Mouse (Mus musculus): ENCODE results near the gene Tbc1d24.

Gene Tbc1d24

DNA sequence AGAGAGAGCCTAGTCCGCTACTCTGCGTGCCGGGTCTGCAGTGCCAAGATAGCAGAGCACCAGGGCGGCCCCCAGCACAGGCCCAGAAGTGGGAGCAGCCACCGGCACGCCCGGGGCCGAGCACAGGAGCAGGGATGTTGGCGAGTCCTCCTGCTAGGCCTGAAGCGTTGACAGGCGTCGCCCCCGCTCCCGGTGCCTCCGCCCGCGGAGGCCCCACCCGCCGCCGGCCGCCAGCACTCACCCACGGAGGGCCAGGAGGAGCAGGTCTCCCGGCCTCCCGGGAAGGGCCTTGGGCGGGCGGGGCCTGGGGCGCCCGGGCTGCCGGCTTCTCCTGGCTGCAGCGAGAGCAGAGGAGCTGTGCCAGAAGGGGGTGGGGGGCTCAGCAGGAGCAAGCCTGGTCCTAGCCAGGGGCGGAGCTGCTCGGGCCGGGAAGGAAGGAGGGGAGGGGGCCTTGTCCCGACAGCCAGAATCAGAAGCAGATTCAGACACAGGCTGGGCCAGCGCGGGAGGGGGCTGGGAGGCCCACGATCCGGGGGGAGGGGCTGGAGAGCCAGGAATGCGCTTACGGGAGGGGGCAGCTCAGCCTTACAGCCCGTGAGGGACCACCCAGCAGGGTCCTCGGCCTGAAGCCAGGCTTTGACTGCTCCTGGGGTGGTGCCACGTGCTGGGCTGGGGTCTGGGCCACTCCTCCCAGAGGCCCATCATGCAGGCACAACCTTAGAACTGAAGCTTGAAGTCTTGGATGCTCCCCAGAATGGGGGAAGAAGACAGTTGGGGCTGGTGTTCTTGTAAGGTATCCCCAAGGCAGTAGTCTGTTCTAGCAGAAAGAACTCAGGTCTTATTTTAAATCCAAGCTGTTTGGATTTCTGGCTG, 3.9 kb upstream of the Tbc1d24 start, which contains the start of gene Ntn3:
Gene Ntn3 (minus strand): TSS at position 489 of the 873 bp plus-strand sequence.
- peak; percentile 62 for DNase-seq

DNA sequence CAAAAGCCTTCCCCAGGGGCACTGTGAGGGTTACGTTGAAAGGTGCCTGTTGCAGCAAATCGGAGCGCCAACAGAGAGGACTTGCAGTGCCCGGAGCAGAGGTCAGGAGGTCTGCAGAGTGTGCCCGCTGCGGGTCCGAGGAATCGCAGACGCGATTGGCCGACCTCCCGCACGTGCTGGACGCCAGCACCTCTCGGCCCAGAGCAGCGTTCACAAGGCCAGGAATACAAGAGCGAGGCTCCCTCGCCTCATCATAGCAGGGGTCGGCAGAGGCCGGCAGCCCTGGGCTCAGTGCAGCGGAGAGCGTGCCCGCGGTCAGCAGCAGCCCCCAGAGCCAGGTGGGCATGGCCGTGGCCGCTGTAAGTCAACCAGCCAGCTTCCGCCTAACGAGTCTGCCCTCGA, 3.3 kb upstream of the Tbc1d24 start:
- no peak for DNase-seq

DNA sequence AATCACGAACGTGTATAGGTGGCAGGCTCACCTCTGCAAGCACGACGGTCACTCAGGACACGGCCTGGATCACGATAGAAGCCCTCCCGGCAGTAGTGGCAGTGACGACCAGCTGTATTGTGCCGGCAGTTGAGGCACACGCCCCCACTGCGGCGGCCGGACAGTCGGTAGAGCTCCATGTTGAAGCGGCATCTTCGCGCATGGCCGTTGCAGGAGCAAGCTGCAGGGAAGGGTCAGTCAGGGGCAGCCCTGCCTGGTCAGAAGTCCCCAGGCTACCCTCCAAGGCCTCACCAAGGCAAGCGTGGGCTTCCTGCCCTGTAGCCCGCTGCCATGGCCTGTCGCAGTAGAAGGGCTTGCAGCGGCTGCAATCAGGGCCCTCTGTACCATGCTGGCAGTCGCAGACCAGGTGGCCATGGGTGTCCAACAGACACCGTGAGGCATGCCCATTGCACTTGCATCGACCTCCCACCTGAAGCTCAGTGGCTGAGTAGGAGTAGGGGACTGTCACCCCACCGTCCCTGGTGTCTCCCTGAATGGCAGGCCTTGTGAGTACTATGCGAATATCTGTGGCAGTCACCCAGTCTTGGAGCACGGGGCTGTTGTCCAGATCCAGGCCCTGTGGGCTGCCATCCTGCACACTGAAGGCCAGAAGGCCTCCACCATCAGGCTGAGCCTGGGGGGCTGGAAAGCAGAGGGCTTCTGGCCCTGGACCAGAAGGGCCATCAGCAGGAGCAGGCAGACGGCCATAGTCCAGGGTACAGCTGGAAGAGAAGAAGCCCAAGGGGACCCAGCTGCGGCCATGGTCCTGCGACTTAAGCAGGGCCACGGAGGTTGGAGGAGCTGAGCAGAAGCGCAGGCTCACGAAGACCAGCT, 2.6 kb upstream of the Tbc1d24 start:
- no peak for DNase-seq

DNA sequence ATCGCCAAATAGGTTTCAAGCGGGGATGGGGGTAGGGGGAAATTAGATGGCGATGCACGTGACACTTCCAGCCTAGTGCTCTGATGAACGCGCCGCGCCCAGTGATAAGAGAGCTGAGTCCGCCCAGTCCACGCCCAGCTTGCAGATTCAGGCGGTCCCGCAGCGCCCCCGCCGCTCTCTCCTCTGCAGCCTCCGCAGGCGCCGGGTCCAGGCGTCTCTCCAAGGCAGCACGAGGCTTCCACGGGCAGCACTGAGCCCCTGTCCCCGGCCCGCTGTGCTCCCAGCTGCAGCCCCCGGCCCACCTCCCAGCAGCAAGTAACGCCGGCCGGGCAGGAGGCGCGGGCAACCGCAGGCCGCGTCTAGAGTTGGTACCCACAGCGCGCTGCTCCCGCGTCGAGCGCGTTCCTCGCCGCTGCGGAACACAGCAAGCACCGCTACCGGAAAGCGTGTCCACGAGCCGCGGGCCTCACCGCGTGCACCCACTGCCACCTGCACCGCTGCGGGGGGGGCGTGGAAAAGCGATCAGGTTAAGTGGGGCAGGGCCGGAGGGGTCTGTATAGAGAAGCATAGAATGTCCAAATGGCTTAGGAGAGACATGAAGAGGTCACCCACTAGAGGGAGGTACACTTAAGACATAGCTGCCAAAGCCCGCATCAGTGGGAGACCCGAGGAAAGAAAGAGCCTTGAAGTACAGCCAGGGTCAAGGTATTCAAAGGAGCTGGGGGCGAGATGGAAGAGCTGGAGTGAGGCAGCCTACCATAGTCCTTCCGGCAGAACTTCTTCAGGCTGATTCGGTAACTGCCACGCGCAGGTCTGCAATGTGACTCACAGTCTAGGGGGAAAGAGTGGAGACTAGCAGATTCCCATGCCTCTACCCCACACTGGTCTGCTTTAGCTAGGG, 1.3 kb upstream of the Tbc1d24 start:
- DNase-seq, result peak; percentile 84

DNA sequence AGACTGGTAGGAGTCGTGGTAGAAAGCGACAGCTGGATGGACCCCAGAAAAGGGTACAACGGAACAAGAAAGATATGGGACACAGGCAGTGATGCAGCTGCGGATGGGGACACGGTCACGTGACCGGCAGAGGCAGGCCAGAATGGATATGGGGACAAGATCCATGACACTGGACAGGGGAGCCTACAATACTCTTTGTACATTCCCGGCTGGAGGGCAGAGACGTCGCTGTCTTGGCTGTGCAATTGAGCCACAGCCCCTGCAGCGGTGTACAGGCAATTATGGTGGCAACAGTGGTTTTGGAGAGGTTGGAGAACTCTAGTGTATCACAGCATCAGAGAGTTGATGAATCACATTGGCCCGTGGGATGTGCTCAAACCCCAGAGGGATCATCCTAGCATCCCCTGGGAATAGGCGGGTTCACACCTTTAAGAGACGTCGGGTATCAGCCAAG, 573 bp upstream of the Tbc1d24 start:
- no peak for DNase-seq

DNA sequence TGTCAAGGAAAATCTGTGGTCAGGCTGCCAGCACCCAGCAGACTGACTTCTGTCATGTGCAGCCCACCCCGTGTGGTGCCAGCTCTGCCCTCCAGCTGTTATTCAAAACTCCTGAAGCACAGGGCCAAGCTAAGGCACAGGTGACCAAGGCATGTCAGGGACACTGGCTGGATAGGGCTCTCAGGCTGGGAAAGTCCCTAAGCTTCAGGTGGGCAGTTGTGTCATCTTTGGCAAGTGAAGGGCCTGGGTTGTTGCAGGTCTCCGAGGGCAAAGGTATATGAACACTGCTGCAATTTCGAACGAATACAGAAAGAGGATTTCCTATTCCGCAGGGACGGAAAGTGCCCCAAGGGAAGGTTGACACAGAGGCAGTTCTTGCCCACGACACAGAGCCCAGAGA, 516 bp downstream of the Tbc1d24 start:
- no peak for DNase-seq

DNA sequence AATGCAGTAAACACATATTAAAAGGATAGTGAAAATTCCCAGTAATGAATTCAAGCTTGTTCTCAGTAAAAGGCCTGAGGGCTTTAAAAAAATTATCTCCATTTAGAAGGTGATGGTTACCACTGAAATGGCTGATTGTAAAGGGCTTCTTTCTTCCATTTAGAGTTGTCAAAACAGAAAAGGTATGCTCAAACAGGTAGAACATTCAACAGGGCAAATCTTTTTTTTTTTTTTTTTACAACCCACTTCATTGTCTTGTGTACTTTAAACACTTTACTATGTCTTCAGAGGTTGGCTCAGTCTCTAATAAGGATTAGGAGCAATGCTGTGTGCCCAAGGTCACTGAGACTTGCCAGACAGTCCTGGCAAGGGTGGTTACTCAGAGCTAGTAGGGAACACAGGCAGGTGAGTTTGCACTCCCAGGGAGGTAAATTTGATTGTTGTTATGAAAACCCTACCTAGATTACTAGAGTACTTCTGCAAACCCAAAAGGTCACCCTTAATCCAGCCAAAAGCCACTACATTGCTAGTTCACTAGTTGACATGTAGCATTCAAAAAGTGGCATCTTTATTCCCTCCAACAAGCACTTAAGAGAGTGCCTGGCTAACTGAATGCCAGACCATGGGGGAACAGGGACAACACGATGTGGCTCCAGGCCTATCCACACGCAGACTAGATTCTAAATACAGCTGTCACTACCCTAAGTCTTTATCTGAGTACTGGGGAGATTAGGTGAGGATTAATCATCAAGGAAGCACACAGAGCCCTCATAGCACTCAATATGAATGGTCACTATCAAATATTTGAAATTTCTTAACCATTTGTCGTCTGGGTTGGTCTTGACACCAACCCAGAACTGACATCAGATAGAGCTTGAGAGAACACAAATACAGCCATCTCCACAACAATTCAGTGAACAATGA, 1.5 kb downstream of the Tbc1d24 start:
- no peak for DNase-seq

DNA sequence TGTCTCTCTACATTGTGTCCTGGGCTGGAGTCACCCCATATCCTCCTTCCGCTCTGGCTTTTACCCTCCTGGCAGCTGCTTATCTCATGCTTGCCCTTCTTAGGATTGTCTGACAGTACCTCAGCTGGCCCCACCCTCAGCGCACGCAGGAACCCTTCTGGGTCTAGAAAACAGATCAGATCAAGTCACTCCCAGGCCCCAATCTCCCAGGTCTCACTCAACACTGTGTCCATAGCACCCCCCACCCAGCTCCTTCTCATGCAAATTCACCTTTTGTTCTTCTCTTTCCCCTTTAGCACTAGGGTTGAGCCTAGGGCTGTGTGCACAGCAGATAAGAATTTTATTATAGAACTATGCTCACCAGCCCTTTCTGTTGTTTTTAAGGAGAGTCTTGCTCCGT, 2.3 kb downstream of the Tbc1d24 start:
- no peak for DNase-seq

DNA sequence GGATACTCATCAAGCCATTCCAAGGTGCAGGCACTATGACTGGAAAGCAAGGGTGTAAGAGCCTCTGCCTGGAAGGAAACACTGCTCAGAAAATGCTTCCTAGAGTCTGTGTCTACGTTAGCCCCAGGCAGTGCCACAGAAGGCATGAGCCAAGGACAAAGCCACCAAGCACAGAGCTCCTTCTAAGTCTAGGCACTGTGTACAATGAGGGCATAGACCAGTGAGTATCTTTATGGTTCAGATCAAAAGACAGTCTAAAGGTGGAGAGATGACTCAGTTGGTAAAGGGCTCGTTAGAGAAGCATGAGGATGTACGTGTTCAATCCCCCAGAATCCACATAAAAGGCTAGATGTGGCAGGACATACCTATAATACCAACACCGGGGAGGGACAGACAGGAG, 4.3 kb downstream of the Tbc1d24 start:
- no peak for DNase-seq

DNA sequence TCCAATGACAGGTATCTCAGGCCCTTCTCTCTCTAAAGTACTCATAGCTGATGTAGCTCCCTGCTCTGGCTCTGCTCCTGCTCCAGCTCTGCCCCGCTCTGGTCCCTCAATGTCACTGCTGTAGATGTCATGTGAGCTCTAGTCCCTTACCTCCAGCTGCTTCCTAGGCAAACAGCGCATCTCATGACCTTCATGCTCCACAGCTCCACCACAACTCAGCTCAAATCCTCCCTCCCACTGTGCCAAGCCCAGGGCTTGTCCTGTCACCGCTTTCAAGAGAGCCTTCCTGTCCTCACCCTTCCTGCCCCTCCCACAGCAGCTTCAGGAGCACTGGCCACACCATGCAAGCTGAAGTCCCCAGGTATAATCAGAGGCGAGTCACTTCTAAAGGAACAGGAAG, 5.6 kb downstream of the Tbc1d24 start:
- no peak for DNase-seq

DNA sequence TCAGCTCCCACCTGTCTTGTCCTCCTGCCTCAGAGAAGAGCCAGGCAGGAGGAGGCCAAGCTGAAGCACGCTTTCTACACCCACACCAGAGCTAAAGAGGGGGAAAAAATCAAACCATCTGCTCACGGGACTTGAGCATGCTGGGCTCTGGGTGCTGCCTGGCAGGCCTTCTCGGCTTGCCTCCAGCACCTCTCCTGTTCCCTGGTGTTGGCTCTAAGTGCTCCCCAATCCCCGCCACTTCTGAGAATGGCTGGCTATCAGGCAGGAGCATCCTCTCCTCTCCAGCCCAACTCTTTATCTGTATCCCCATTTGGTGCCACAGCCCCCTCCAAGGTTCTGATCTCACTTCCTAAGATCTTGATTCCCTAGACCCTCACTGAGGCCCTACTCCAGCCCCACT, 6.1 kb downstream of the Tbc1d24 start:
- peak; percentile 72 for DNase-seq

DNA sequence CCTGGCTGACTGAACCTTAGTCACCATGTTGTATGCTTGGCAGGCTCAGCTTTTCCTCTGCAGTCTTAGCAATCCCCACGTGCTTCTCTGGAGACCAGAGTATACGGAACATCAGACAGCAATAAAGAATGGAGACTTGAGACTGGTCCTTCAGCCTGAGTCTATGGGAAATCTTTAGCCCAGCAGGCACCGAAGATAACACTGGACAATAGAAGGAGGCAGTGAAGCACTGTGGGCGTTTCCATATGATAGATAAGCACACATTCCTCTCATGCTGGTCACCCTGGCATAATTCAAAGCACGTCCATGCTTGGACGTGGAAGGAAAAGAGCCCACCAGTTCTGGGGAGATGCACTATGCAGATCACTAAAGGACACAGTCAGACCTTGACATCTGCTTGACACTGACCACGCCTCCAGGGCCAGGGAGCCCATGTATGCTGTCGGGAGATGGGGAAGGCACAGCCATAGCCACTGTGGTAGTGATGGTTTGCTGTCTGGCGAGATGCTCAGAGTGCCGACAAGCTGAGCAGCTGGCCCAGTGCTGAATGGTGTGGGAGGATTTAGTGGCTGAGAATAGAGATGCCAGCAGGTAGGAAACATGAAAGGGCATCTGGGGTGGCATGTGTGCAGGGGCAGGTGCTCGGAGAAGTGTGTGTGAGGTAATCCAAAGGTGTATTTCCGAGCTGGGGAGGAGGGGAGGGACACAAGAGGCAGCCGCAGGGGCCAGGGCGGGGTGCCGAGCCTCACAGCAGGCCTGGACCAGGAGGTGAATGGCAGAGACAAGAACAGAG, 8.1 kb downstream of the Tbc1d24 start:
- peak; percentile 59 for DNase-seq

DNA sequence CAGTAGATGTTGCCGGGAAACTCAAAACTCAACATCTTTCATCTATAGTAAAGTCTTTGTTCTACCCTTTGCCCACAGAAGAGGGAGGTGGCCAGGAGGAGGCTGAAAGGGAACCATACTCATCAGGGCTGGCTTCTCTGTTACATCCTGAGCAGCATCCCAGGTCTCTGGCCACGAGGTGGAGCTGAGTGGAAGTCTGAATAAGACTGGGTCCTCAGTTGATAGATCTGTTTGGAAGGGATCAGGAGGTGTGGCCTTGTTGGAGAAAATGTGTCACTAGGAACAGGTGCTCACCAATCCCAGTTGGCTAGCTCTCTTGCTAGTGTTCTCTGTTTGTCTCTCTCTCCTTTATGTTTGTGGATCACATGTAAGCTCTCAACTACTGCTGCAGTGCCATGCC, 10.0 kb downstream of the Tbc1d24 start:
- no peak for DNase-seq

DNA sequence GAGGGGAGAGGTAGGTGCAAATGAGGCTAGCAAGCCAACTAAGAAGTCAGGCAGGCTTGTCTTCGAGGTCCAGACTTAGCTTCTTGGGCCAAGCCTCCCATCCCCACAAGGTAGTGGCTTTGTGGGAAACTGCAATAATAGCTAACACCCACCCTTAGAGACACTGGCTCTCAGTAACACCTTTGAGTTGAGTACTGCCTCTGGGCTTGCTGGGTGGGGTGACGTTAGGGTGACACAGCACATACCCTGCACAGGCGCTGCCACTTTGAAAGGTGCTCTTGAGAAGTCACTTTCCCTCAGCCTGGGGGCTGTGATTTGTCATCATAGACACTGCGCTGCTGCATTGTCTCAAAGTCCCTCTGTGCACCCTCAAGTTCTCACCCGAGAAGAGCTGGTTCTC, 11.6 kb downstream of the Tbc1d24 start:
- DNase-seq, result no peak

DNA sequence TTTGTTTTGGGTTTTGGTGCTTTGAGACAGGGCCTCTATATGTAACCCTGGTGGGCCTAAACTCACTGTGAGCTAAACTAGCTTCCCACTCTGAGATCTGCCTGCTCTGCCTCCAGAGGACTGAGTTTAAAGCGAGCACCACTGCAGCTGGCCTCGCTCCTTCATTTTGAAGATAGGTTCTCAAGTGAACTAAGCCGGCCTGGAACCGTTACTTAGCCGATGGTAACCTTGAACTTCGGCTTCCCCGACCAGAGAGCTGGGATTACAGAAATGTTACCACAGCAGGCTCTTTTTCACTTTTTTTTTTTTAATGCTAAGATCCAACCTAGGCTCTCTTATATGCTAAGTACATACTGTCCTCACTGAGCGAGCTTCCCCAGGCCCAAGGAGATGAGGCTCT, 12.1 kb downstream of the Tbc1d24 start:
- no peak for DNase-seq

DNA sequence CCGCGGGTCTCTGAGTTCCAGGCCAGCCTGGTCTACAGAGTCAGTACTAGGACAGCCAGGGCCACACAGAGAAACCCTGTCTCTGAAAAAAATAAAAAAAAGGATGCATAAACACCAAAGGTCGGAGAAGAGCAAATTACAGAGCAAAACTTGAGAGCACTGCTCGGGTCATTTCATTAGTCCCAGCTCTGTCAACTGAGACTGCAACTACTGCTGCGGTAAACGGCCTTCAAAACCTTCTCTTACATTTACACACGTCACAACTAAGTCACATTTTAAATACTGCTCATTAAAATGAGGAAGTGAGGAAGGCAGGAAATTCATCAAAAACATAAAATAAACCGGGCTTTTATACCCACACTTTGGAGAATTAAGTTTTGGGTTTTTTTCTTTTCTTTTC, 12.5 kb downstream of the Tbc1d24 start:
- no peak for DNase-seq

DNA sequence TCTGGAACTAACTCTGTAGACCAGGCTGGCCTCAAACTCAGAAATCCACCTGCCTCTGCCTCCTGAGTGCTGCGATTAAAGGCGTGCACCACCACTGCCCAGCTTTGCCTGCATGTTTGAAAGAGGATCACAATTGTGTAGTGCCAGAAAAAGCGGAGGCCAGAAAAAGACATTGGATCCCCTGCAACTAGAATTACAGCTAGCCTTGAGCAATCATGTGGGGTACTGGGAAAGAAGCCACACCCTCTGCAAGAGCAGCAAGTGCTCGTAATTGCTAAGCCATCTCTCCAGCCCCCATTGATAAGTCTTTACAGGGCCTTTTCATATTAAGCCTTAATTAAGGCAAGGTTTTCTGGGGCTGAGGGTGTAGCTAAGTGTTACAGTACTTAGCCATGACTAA, 13.9 kb downstream of the Tbc1d24 start:
- no peak for DNase-seq

DNA sequence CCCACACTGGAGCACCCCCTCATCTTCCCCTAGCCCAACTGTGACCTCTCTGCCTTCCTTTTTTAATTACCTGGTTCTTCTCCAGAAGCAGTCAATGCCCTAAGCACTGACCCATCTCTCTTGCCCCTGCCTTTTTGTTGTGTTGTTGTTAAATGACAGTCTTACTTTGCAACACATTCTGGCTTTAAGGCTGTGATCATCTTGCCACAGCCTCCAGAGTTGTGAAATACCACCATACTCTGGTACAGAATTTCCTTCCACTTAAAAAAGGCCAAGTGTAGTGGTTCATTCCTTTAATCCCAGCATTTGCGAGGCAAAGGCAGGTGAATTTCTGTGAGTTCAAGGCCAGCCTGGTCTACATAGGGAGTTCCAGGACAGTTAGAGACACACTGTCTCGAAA, 14.4 kb downstream of the Tbc1d24 start:
- DNase-seq, result no peak

DNA sequence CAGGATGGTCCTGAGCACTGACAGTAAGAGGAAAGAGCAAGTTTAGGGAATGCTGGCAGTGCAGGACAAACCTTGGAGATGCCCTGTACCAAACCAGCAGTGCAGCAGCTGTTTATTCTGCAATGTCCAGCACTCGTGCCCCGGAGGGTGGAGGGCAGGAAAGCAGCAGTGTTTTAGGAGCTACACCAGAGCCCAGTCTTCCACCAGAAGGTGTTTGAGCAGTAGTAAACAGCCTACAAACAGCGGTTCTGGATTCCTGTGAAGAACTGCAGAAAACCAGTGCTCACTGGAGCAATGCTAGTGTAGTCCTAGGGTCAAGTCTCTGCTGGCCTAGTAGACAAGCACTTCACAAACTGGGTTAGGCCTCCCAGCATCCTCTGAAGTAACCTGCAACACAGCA, 31.1 kb downstream of the Tbc1d24 start:
- no peak for DNase-seq

DNA sequence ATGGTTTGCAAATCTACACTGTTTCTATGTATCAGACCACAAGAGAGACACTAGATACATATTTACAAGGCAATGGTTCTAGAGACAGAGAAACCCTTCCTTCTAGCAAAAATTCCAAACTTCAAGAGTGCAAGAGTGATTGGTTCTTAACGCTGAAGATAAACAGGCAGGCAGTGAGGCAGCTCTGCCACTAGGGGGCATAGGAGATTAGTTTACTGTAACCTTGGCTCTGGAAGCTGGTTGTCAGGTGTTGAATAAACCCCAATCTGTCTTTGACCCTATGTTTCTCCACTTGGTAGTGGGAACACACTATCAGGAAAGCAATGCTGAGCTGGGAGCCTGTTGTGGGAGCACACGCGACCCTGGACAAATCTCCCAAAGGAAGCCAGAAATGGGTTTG, 31.9 kb downstream of the Tbc1d24 start:
- DNase-seq, result peak; percentile 42

DNA sequence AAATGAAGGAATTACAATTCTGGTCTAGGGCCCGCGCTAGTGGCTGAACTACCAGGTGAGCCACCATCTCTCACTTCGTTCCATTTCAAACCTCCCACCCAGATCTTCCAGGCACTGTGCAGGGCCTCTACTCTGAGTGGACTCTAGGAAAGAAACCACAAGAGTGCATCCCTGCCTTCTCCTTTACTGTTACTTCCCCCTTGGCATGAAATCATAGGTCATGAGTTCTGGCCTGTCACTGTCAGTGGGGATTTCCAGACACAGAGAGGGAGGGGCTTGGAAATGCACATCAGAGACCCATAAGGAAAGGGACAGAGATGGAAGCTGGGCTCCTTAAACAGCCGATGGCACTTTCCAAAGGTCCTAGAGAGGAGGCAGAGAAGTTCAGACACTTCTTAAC, 33.6 kb downstream of the Tbc1d24 start:
- no peak for DNase-seq

Measured in right cerebral cortex, postnatal 25 days (tissue).